Mouse (Mus musculus): ENCODE data around the gene Ppcdc. TPM values are rescaled to one million over a fixed set of nuclear protein-coding genes. Genes with fewer than 3 reads are reported as not detected.
A peak's percentile ranks its signal among the peaks of the same experiment; 100 is the strongest.

Ppcdc gene
- total RNA-seq, 1 experiment: 41.7 TPM

GRCm38 (mm10) chr9:57421688-57422111, 18.2 kb downstream of the Ppcdc start:
- no peak overlapping the region for H3K27ac ChIP-seq (ENCODE audit: insufficient read depth, low read depth, low read length, poor library complexity, severe bottlenecking)
- no peak overlapping the region for H3K9ac ChIP-seq (ENCODE audit: insufficient read depth, low read depth, low read length, poor library complexity, severe bottlenecking)
- in situ Hi-C loops (cut with MboI; ENCODE audit: low sequenced_read_pairs in 2 of 2, unreplicated experiment in 2 of 2): no loop called here
- no peak overlapping the region for H3K4me3 ChIP-seq (ENCODE audit: insufficient read depth in 1 of 2, low read depth in 1 of 2, low read length in 2 of 2, poor library complexity in 1 of 2, severe bottlenecking in 1 of 2)
- peaks cover 13% of the 10 kb centered on the region; the same call in 1 of the 2 replicates for H3K36me3 ChIP-seq (ENCODE audit: control insufficient read depth, insufficient read depth, low read length, poor library complexity, severe bottlenecking)
- TF ChIP-seq MAFK (IDR thresholded peaks at IDR 0.05; ENCODE audit: insufficient read depth, low read depth, low read length) (no peak), CHD2 (IDR thresholded peaks at IDR 0.05; ENCODE audit: low read depth, low read length) (no peak), ZNF384 (IDR thresholded peaks at IDR 0.05; ENCODE audit: low read depth, low read length) (no peak), ZC3H11A (IDR thresholded peaks at IDR 0.05; ENCODE audit: borderline replicate concordance, low read depth, low read length) (no peak), HCFC1 (IDR thresholded peaks at IDR 0.05; ENCODE audit: borderline replicate concordance, insufficient read depth, low read length) (no peak)
- no peak for DNase-seq (ENCODE audit: low read depth, low spot score)
- no peaks in the 10 kb centered on the region for H3K9me3 ChIP-seq (ENCODE audit: control insufficient read depth, insufficient read depth, low read depth, low read length)
- H3K4me1 ChIP-seq (ENCODE audit: control insufficient read depth in 2 of 2, insufficient read depth in 2 of 2, low read length in 2 of 2, poor library complexity in 1 of 2): peaks cover 0 to 7% of the 10 kb centered on the region in 2 experiments; a peak in 1 of 4 replicates

GRCm38 (mm10) chr9:57421121-57421571, 18.8 kb downstream of the Ppcdc start:
- DNase-seq (ENCODE audit: low read depth, low spot score): no peak

GRCm38 (mm10) chr9:57420321-57421120, 19.4 kb downstream of the Ppcdc start:
- peak overlapping the region in 1 of 2 experiments; percentile 33; a peak in 1 of 4 replicates for H3K4me3 ChIP-seq (ENCODE audit: insufficient read depth in 1 of 2, low read depth in 1 of 2, low read length in 2 of 2, poor library complexity in 1 of 2, severe bottlenecking in 1 of 2)

More at GRCm38 (mm10) chr9:57421121-57421571, 18.8 kb downstream of the Ppcdc start:
- Histone ChIP-seq H3K36me3 (ENCODE audit: control insufficient read depth, insufficient read depth, low read length, poor library complexity, severe bottlenecking) (peaks cover 13% of the 10 kb centered on the region; the same call in 1 of the 2 replicates), H3K4me1 (ENCODE audit: control insufficient read depth in 2 of 2, insufficient read depth in 2 of 2, low read length in 2 of 2, poor library complexity in 1 of 2) (peaks cover 0 to 5% of the 10 kb centered on the region in 2 experiments; a peak in 1 of 4 replicates), H3K4me3 (ENCODE audit: insufficient read depth in 1 of 2, low read depth in 1 of 2, low read length in 2 of 2, poor library complexity in 1 of 2, severe bottlenecking in 1 of 2) (no peak overlapping the region), H3K9me3 (ENCODE audit: control insufficient read depth, insufficient read depth, low read depth, low read length) (no peaks in the 10 kb centered on the region), H3K27ac (ENCODE audit: insufficient read depth, low read depth, low read length, poor library complexity, severe bottlenecking) (no peak overlapping the region), H3K9ac (ENCODE audit: insufficient read depth, low read depth, low read length, poor library complexity, severe bottlenecking) (no peak overlapping the region)
- in situ Hi-C loops (cut with MboI; ENCODE audit: low sequenced_read_pairs in 2 of 2, unreplicated experiment in 2 of 2): no loop called here
- no peak for TF ChIP-seq HCFC1 (IDR thresholded peaks at IDR 0.05; ENCODE audit: borderline replicate concordance, insufficient read depth, low read length)
- no peak for TF ChIP-seq CHD2 (IDR thresholded peaks at IDR 0.05; ENCODE audit: low read depth, low read length)
- TF ChIP-seq ZNF384 (IDR thresholded peaks at IDR 0.05; ENCODE audit: low read depth, low read length): no peak
- TF ChIP-seq MAFK (IDR thresholded peaks at IDR 0.05; ENCODE audit: insufficient read depth, low read depth, low read length): no peak
- TF ChIP-seq ZC3H11A (IDR thresholded peaks at IDR 0.05; ENCODE audit: borderline replicate concordance, low read depth, low read length): no peak

GRCm38 (mm10) chr9:57419521-57420267, 20.2 kb downstream of the Ppcdc start:
- DNase-seq (ENCODE audit: low read depth, low spot score): no peak
- Histone ChIP-seq H3K36me3 (ENCODE audit: control insufficient read depth, insufficient read depth, low read length, poor library complexity, severe bottlenecking) (peaks cover 13% of the 10 kb centered on the region; the same call in 1 of the 2 replicates), H3K4me3 (ENCODE audit: insufficient read depth in 1 of 2, low read depth in 1 of 2, low read length in 2 of 2, poor library complexity in 1 of 2, severe bottlenecking in 1 of 2) (no peak overlapping the region), H3K9ac (ENCODE audit: insufficient read depth, low read depth, low read length, poor library complexity, severe bottlenecking) (no peak overlapping the region), H3K9me3 (ENCODE audit: control insufficient read depth, insufficient read depth, low read depth, low read length) (no peaks in the 10 kb centered on the region), H3K4me1 (ENCODE audit: control insufficient read depth in 2 of 2, insufficient read depth in 2 of 2, low read length in 2 of 2, poor library complexity in 1 of 2) (peaks cover 0 to 4% of the 10 kb centered on the region in 2 experiments; a peak in 1 of 4 replicates), H3K27ac (ENCODE audit: insufficient read depth, low read depth, low read length, poor library complexity, severe bottlenecking) (no peak overlapping the region)
- no peak for TF ChIP-seq ZC3H11A (IDR thresholded peaks at IDR 0.05; ENCODE audit: borderline replicate concordance, low read depth, low read length)
- no peak for TF ChIP-seq ZNF384 (IDR thresholded peaks at IDR 0.05; ENCODE audit: low read depth, low read length)
- no peak for TF ChIP-seq MAFK (IDR thresholded peaks at IDR 0.05; ENCODE audit: insufficient read depth, low read depth, low read length)
- TF ChIP-seq CHD2 (IDR thresholded peaks at IDR 0.05; ENCODE audit: low read depth, low read length): no peak
- no peak for TF ChIP-seq HCFC1 (IDR thresholded peaks at IDR 0.05; ENCODE audit: borderline replicate concordance, insufficient read depth, low read length)
- in situ Hi-C loops (cut with MboI; ENCODE audit: low sequenced_read_pairs in 2 of 2, unreplicated experiment in 2 of 2): no loop called here

More at GRCm38 (mm10) chr9:57420321-57421120, 19.4 kb downstream of the Ppcdc start:
- no peak overlapping the region for H3K9ac ChIP-seq (ENCODE audit: insufficient read depth, low read depth, low read length, poor library complexity, severe bottlenecking)
- in situ Hi-C loops (cut with MboI; ENCODE audit: low sequenced_read_pairs in 2 of 2, unreplicated experiment in 2 of 2): no loop called here
- no peaks in the 10 kb centered on the region for H3K9me3 ChIP-seq (ENCODE audit: control insufficient read depth, insufficient read depth, low read depth, low read length)
- TF ChIP-seq CHD2 (IDR thresholded peaks at IDR 0.05; ENCODE audit: low read depth, low read length) (no peak), HCFC1 (IDR thresholded peaks at IDR 0.05; ENCODE audit: borderline replicate concordance, insufficient read depth, low read length) (no peak), ZNF384 (IDR thresholded peaks at IDR 0.05; ENCODE audit: low read depth, low read length) (no peak), MAFK (IDR thresholded peaks at IDR 0.05; ENCODE audit: insufficient read depth, low read depth, low read length) (no peak), ZC3H11A (IDR thresholded peaks at IDR 0.05; ENCODE audit: borderline replicate concordance, low read depth, low read length) (no peak)
- peaks cover 0 to 4% of the 10 kb centered on the region in 2 experiments; a peak in 1 of 4 replicates for H3K4me1 ChIP-seq (ENCODE audit: control insufficient read depth in 2 of 2, insufficient read depth in 2 of 2, low read length in 2 of 2, poor library complexity in 1 of 2)
- H3K27ac ChIP-seq (ENCODE audit: insufficient read depth, low read depth, low read length, poor library complexity, severe bottlenecking): no peak overlapping the region
- H3K36me3 ChIP-seq (ENCODE audit: control insufficient read depth, insufficient read depth, low read length, poor library complexity, severe bottlenecking): peaks cover 13% of the 10 kb centered on the region; the same call in 1 of the 2 replicates
- no peak for DNase-seq (ENCODE audit: low read depth, low spot score)

All from ES-E14 (cell line).